Mouse (Mus musculus): ENCODE measurements at regions not wholly inside any gene's neighbourhood (a gene's known extent, or its start where the extent isn't known, plus 50 kb on each side); places are given as distances from the start of the nearest gene placed in this dataset.

- no peak for TF ChIP-seq CTCF (IDR thresholded peaks at IDR 0.05; ENCODE audit: borderline replicate concordance, control insufficient read depth, extremely low read depth, insufficient read depth, low read length, poor library complexity)
- TF ChIP-seq POLR2A (IDR thresholded peaks at IDR 0.05; ENCODE audit: control insufficient read depth, extremely low read depth, insufficient read depth, low read length, poor library complexity): no peak
Observed at GRCm38 (mm10) chr10:21525555-21525954, 67.4 kb upstream of the 1700020N01Rik start.
